Mouse (Mus musculus) heart, embryonic 13.5 days (tissue): Measurements from ENCODE around the gene Col4a3. TPM values are rescaled to one million over a fixed set of nuclear protein-coding genes. Genes with fewer than 3 reads are reported as not detected.

Experiments used
- ATAC-seq: fragments of 200-750 bp; cut with Nextera tagmentation; 2 replicates; pipeline ENCODE4 v1.8.0; 2017; ENCODE audit warnings: moderate TSS enrichment; ENCODE audit not compliant: insufficient number of reproducible peaks, low FRiP score, low TSS enrichment; ENCODE audit errors: extremely low read depth
- H3K27ac ChIP-seq: fragments of 300-500 bp; sonication (generic); replicated peaks from 2 replicates; pipeline ENCODE4 v1.5.1; 2015; ENCODE audit warnings: moderate library complexity, mild to moderate bottlenecking, inconsistent platforms
- H3K27me3 ChIP-seq: fragments of 300-500 bp; sonication (generic); replicated peaks from 2 replicates; pipeline ENCODE4 v1.6.1; 2015; ENCODE audit warnings: mild to moderate bottlenecking, inconsistent platforms
- H3K36me3 ChIP-seq: fragments of 300-500 bp; sonication (generic); 2 replicates; pipeline ENCODE4 v1.6.1; 2015; ENCODE audit warnings: mild to moderate bottlenecking, inconsistent platforms
- H3K4me1 ChIP-seq: fragments of 300-500 bp; sonication (generic); 2 replicates; pipeline ENCODE4 v1.6.1; 2015; ENCODE audit warnings: inconsistent platforms
- H3K4me2 ChIP-seq: fragments of 300-500 bp; sonication (generic); 2 replicates; pipeline ENCODE4 v1.6.1; 2015; ENCODE audit warnings: inconsistent platforms, mild to moderate bottlenecking, moderate library complexity
- H3K4me3 ChIP-seq: fragments of 300-500 bp; sonication (generic); 2 replicates; pipeline ENCODE4 v1.5.1; 2015; ENCODE audit warnings: moderate library complexity, mild to moderate bottlenecking, inconsistent platforms
- H3K9ac ChIP-seq: fragments of 300-500 bp; sonication (generic); 2 replicates; pipeline ENCODE4 v1.6.1; 2015; ENCODE audit warnings: inconsistent platforms, mild to moderate bottlenecking, moderate library complexity
- H3K9me3 ChIP-seq: fragments of 300-500 bp; sonication (generic); 2 replicates; pipeline ENCODE4 v1.6.1; 2016; ENCODE audit warnings: inconsistent platforms
- WGBS: fragments of 180-500 bp; shearing (Covaris S2); methylation state at CpG from one replicate; pipeline ENCODE4 v1.1.7; 2015; ENCODE audit warnings: mixed read lengths; 5-methylcytosine and 5-hydroxymethylcytosine counted together
- polyA plus RNA-seq: library from polyadenylated mRNA; unstranded; fragments of >200 nt; fragmentation: Nextera tagmentation; extraction: Ambion mirVana; gene quantifications from 2 replicates; pipeline ENCODE4 v1.2.1, GENCODE M21; 2015

The Col4a3 gene
- polyA plus RNA-seq, 1 experiment from 2014 or later = 0.41 TPM

DNA sequence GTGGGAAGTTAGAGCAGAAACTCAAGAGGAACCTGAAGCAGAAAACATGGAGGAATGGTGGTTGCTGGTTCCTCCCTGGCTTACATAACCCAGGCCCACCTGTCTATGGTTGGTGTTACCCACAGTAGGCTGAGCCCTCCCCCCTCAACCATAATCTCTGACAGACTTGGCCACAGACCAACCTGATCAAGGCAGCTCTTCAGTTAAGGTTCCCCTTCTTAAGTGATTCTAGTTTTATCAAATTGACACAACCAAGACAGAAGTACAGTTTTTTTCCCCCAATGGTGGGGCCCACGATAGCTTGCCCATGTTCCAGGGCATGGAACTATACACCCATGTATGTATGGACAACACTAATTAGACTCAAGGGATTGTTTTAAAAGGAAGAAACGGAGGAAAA is 100.1 kb downstream of the Col4a3 start:
- Histone ChIP-seq H3K9ac (no peak overlapping the region), H3K9me3 (no peaks in the 10 kb centered on the region), H3K27ac (no peak overlapping the region), H3K36me3 (no peaks in the 10 kb centered on the region), H3K4me2 (no peak overlapping the region), H3K4me1 (no peaks in the 10 kb centered on the region), H3K27me3 (0 out of 2 replicates have a peak, but pooled peaks cover 2% of the 10 kb centered on the region), H3K4me3 (no peak overlapping the region)
- no peak for ATAC-seq
- 74% methylated on average over 2 of the region's 2 CpGs for WGBS

DNA sequence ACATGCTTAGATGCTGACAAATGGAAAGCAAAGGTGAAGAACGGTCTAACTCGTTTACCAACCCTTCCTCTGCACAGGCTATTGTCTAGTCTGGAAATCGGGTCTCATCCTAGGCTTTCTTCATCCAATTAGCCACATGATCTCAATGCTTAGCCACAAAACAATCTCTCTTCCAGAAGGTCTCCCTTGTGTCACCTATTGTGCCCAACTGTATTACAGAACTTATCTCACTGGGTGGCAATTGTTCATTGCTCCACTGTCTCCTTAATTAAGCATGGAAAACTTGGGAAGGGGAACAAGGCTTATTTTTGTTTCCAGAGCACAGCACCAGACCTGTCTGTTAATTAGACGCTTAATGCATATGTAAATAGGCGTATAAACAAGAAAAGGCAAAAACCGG is 101.2 kb downstream of the Col4a3 start:
- no peak for ATAC-seq
- 0 out of 2 replicates have a peak, but pooled peaks cover 2% of the 10 kb centered on the region for H3K27me3 ChIP-seq
- H3K36me3 ChIP-seq = no peaks in the 10 kb centered on the region
- no peak overlapping the region for H3K4me2 ChIP-seq
- no peak overlapping the region for H3K9ac ChIP-seq
- no peaks in the 10 kb centered on the region for H3K4me1 ChIP-seq
- H3K27ac ChIP-seq = no peak overlapping the region
- WGBS = 77% methylated on average over 6 of the region's 6 CpGs
- no peak overlapping the region for H3K4me3 ChIP-seq
- no peaks in the 10 kb centered on the region for H3K9me3 ChIP-seq

DNA sequence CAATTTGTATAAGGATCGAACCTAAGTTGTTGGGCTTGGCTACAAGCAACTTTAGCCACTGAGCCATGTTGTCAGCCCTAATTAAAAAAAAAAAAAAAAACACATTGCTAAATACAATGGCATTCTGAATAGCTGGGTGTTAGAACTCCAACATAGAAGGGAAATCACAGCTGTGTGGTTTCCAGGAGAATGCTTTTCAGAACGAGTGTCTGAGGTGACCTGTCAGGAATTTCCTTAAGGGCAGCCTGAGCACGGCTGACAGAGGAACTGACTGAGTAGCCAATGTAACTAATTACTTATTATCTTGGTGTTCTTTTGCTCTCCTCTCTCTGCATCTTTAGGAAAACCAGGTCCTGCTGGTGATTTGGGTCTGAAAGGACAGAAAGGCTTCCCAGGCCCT is 109.2 kb downstream of the Col4a3 start:
- ATAC-seq = no peak
- no peaks in the 10 kb centered on the region for H3K4me1 ChIP-seq
- H3K27ac ChIP-seq = no peak overlapping the region
- no peaks in the 10 kb centered on the region for H3K9me3 ChIP-seq
- no peak overlapping the region for H3K9ac ChIP-seq
- no peak overlapping the region for H3K4me2 ChIP-seq
- no peak overlapping the region for H3K4me3 ChIP-seq
- H3K36me3 ChIP-seq = no peaks in the 10 kb centered on the region
- 42% methylated on average over 3 of the region's 3 CpGs for WGBS
- H3K27me3 ChIP-seq = no peaks in the 10 kb centered on the region

DNA sequence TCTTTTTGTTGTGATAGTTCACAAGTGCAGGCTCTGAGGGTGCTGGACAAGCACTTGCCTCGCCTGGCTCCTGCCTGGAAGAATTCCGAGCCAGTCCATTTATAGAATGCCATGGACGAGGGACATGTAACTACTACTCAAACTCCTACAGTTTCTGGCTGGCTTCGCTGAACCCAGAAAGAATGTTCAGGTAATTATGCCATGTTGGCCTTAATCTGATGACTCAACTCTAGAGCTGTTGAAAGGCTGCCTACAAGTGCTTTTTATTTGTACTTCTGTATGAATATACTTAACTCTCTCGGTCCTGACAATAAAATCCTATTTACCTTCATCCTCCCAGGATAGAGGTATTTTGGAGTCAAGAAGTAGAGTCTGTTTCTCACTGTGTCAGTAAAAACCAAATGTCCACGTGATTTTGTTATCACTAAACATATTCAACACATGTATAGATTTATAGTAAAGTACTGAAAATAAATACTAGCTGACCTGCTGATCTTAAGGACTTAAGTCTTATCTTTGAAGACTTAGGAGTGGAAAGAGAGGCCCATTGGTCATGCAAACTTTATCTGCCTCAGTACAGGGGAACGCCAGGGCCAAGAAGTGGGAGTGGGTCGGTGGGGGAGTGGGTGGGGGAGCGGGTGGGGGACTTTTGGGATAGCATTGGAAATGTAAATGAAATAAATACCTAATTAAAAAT is 131.2 kb downstream of the Col4a3 start:
- peaks cover 18% of the 10 kb centered on the region for H3K27me3 ChIP-seq
- H3K9ac ChIP-seq = no peak overlapping the region
- no peaks in the 10 kb centered on the region for H3K36me3 ChIP-seq
- H3K4me3 ChIP-seq = no peak overlapping the region
- no peak for ATAC-seq
- H3K27ac ChIP-seq = no peak overlapping the region
- no peak overlapping the region for H3K4me2 ChIP-seq
- no peaks in the 10 kb centered on the region for H3K9me3 ChIP-seq
- 46% methylated on average over 9 of the region's 9 CpGs for WGBS
- no peaks in the 10 kb centered on the region for H3K4me1 ChIP-seq

DNA sequence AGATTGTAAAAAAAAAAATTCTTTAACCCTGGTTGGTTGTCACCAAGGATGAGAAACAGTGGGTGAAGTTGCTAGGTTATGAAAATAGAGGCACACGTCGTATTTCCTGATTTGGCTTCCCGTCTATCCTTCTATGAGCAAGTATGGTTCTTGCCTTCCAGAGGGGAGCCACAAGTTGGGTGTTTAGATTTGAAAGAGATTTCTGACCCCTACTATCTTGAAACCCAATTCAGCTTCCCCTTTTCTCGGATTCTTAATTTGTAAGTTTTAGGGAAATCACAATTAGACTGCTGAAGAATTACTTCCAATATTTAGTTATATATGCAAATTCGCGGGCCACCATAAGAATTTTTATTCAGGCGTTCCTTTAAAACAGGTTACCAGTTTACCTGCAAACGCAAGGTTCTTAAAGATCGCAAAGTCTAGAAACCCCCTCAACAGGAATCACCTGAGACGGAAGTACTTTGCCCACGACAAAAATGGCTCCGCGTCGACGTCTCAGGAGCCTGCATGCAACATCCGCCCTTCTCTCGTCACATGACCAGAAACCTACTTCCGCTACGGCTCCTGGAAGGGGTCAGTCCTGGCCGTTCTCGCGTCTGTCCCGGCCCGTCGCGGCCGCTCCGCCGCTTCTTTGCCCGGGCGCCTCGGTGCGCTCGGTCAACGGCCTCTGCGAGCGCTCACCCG is 137.8 kb downstream of the Col4a3 start, which contains the start of gene Mff:
Gene Mff (plus strand): TSS at position 552 of the 687 bp plus-strand sequence.
- ATAC-seq = peak; percentile 95
- H3K9me3 ChIP-seq = no peaks in the 10 kb centered on the region
- peak within 1 kb of the TSS; percentile 83 for H3K27ac ChIP-seq
- H3K36me3 ChIP-seq = peaks cover 22% of the 10 kb centered on the region
- peaks cover 21% of the 10 kb centered on the region for H3K27me3 ChIP-seq
- H3K9ac ChIP-seq = peak within 1 kb of the TSS; percentile 98
- H3K4me3 ChIP-seq = peak within 1 kb of the TSS; percentile 95
- peak within 1 kb of the TSS; percentile 91 for H3K4me2 ChIP-seq
- WGBS = 9% methylated on average over 38 of the region's 38 CpGs
- H3K4me1 ChIP-seq = peaks cover 13% of the 10 kb centered on the region

DNA sequence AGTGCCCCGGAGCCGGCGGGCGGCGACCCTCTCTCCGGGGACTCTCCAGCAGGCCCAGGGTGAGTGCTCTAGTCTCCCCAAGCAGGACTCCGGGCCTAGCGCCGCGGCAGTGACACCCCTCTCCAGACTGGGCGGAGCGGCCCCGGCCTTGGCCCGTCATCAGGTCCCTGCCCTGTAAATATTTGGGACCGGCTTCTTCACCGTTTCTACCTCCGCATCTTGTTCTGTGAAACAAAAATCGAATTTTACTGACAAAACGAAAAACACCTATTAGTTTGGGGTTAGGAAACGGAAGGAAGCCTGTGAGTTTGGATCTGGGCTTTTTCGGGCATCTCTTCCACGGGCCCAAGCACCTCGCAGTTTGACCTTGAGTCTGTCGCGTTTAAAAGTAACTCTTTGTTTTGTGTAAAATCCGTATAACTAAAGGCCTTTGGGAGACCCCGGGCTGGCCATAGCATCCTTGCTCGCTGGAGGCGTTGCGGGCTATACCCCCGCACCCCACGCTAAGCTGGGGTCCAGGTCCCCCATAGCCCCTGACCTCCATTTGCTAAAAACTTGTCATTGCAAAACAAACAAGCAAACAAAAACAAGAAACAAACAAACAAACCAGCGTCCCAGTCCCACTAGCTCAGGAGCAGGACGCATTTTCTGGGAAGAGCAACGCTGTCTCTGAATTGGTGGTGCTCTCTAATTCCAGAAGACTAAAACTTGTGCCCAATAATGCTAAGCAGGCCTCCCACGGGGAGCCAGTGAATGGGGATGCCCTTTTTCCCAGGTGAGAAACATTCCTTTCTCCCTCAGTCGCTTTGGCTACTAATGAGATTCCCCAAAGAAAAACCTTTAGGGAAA is 138.5 kb downstream of the Col4a3 start:
- under 1% methylated on average over 37 of the region's 37 CpGs for WGBS
- peak; percentile 93 for ATAC-seq

DNA sequence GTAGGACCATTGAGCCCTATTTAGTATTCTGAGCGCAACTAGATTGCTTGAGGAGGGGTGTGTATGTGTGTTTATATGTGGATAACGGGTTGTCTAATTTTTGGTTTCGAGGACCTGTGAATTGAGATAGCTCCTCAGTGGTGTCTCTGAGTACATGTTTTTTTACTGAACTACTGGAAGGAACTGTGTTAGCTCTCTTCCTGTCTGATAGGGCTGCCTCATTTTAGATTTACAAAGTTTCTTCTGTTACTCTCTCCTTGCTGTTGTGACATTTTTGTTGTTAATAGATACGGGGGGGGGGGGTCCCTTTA is 139.1 kb downstream of the Col4a3 start:
- H3K36me3 ChIP-seq = peaks cover 36% of the 10 kb centered on the region
- no peak for ATAC-seq
- no peak overlapping the region for H3K27ac ChIP-seq
- no peaks in the 10 kb centered on the region for H3K9me3 ChIP-seq
- peaks cover 13% of the 10 kb centered on the region for H3K4me1 ChIP-seq
- peak overlapping the region; percentile 98 for H3K9ac ChIP-seq
- peaks cover 18% of the 10 kb centered on the region for H3K27me3 ChIP-seq
- WGBS = 31% methylated on average over 4 of the region's 4 CpGs
- H3K4me2 ChIP-seq = peak overlapping the region; percentile 91
- peak overlapping the region; percentile 95 for H3K4me3 ChIP-seq

More for the DNA sequence above, 138.5 kb downstream of the Col4a3 start:
- Histone ChIP-seq H3K27me3 (peaks cover 21% of the 10 kb centered on the region), H3K4me1 (peaks cover 13% of the 10 kb centered on the region), H3K36me3 (peaks cover 30% of the 10 kb centered on the region), H3K9me3 (no peaks in the 10 kb centered on the region), H3K27ac (peak overlapping the region; percentile 83), H3K9ac (peak overlapping the region; percentile 98), H3K4me3 (peak overlapping the region; percentile 95), H3K4me2 (peak overlapping the region; percentile 91)

DNA sequence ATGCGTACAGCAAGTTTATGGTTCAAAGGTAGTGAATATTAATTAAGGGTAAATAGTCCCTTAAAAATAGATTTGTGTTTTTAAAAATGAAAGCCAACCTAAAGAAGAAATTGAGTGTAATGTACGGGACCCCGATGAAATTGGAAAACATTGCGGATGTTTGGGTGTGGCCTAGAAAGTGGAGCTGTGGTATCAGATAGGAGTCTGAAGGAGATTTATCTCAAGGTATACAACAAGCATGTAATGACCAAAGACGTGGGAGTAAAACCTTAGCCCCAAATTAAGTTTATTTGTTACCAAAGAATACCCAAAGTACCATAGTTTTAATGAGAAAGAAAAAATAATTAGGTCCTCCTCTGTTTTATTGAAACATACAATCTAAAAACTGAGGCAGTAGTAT is 139.8 kb downstream of the Col4a3 start:
- no peak for ATAC-seq
- H3K4me2 ChIP-seq = peak overlapping the region; percentile 91
- no peak overlapping the region for H3K27ac ChIP-seq
- peaks cover 13% of the 10 kb centered on the region for H3K4me1 ChIP-seq
- H3K4me3 ChIP-seq = peak overlapping the region; percentile 95; the same call in 1 of the 2 replicates
- no peak overlapping the region for H3K9ac ChIP-seq
- H3K36me3 ChIP-seq = peaks cover 42% of the 10 kb centered on the region
- WGBS = 80% methylated on average over 5 of the region's 5 CpGs
- H3K27me3 ChIP-seq = peaks cover 12% of the 10 kb centered on the region
- no peaks in the 10 kb centered on the region for H3K9me3 ChIP-seq

DNA sequence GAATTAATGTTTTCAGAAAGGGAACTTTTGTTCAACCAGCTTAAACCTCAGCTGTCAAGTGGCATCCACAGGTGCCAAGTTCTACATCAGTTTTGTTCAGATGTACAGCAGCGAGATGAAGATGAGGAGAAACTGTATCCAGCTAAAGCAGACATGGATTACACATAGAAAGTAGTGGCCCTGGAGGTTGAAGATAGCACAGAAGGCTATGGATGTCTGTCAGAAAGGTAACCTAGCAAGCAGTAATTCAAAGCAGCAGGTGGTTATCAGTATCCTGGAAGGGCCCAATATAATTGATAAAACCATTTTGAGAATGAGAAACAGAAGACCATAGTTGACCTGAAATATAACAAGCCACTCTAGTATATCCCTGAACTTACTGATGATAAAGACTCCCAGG is 146.6 kb downstream of the Col4a3 start:
- H3K4me1 ChIP-seq = no peaks in the 10 kb centered on the region
- H3K36me3 ChIP-seq = peaks cover 96% of the 10 kb centered on the region
- H3K4me2 ChIP-seq = no peak overlapping the region
- no peak overlapping the region for H3K27ac ChIP-seq
- H3K4me3 ChIP-seq = no peak overlapping the region
- no peaks in the 10 kb centered on the region for H3K27me3 ChIP-seq
- H3K9me3 ChIP-seq = no peaks in the 10 kb centered on the region
- ATAC-seq = no peak
- H3K9ac ChIP-seq = no peak overlapping the region
- 88% methylated on average over 1 of the region's 1 CpGs for WGBS

DNA sequence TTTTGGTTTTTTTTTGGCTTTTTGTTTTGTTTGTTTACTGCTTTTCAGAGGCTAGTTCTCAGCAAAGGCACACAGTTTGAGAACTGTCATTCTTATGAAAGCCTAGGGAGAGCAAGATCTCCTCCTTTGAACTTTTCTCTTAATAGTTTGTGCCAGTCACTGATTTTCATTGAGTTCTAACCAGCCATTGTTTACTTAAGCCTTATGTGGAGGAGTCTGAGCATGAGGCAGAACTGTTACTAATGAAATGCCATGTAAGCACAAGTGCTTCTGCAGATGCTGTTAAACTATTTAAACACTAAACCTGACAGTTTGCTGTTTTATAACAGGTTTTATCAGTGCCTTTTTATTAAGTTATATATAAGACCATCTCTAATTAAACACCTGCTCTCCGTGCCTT is 151.3 kb downstream of the Col4a3 start:
- Histone ChIP-seq H3K27me3 (no peaks in the 10 kb centered on the region), H3K27ac (no peak overlapping the region), H3K4me3 (no peak overlapping the region), H3K36me3 (peaks cover 81% of the 10 kb centered on the region), H3K4me2 (no peak overlapping the region), H3K9me3 (no peaks in the 10 kb centered on the region), H3K4me1 (no peaks in the 10 kb centered on the region), H3K9ac (no peak overlapping the region)
- WGBS = 93% methylated on average over 1 of the region's 1 CpGs
- no peak for ATAC-seq

DNA sequence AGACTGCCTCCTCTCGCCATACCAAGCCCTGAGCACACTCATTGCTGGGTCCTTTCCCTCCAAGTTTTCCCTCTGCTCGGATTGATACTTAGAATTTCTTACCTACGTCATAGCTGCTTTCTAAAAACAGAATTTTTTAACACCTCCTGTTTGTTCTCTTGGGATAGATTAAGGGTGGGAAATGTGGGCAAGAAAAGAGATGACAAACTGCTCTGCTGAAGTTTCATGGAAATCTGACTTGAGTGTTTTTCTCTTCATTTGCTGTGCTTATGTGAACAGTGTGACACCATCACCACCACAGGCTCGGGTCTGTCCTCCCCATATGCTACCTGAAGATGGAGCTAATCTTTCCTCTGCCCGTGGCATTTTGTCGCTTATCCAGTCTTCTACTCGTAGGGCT is 154.8 kb downstream of the Col4a3 start:
- Histone ChIP-seq H3K27ac (no peak overlapping the region), H3K36me3 (peaks cover 61% of the 10 kb centered on the region), H3K4me3 (no peak overlapping the region), H3K27me3 (no peaks in the 10 kb centered on the region), H3K9me3 (no peaks in the 10 kb centered on the region), H3K4me1 (peaks cover 3% of the 10 kb centered on the region; the same call in 1 of the 2 replicates), H3K9ac (no peak overlapping the region), H3K4me2 (no peak overlapping the region)
- ATAC-seq = no peak
- 79% methylated on average over 7 of the region's 7 CpGs for WGBS
